ENCODE assay signal across 9 mouse cellular contexts in the genomic region with DNA sequence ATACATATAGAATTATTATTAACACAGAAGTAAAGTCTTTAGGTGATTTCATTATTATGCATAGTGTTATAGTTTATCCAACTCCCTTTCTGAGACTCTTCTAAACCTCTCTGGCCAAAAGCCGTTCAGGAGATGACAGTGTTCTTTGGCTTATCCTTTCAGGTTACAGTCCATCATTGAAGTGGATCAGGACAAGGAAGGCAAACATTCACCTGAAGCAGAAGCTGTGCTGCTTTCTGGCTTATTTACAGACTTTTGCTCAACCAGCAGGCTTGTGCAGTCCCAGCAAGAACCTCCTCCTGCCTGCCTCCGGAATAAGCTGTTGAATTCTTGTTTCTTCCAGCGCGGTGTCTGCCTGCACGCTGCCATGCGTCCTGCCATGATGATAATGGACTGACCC. TPM values are rescaled to one million over a fixed set of nuclear protein-coding genes. Genes with fewer than 3 reads are reported as not detected.
DNase-seq lines count a peak whose midpoint lies in the region; ATAC-seq and TF ChIP-seq lines count a peak whose summit lies in the region.
"Had no signal": no experiment of that assay in that cellular context is flagged by ENCODE, and none has a peak within 500 bp of the region (broad histone marks: within the 10 kb centered on the region; RNA-seq: fewer than 3 reads in every experiment).

A gene (plus strand): TSS at position 301 of the 400 bp plus-strand sequence.

- WGBS in intestine, postnatal 0 days, result 88% methylated on average over 6 of the region's 6 CpGs
- WGBS in midbrain, embryonic 14.5 days, result 90% methylated on average over 6 of the region's 6 CpGs

- H3K27me3 ChIP-seq in testis, adult 2 months (ENCODE audit: control insufficient read depth, insufficient read depth, low read length), result no peaks in the 10 kb centered on the region
- H3K27me3 ChIP-seq in intestine, postnatal 0 days (replicated peaks; ENCODE audit: control insufficient read depth, insufficient read depth, low read length), result no peaks in the 10 kb centered on the region
- H3K27me3 ChIP-seq in midbrain, embryonic 14.5 days (ENCODE audit: control insufficient read depth, insufficient read depth, low read length), result no peaks in the 10 kb centered on the region

- TF ChIP-seq CTCF in testis, adult 2 months (IDR thresholded peaks at IDR 0.05; ENCODE audit: control insufficient read depth, insufficient read depth, insufficient replicate concordance, low read depth, low read length), result no peak
- TF ChIP-seq CTCF in intestine, postnatal 0 days (IDR thresholded peaks at IDR 0.05; ENCODE audit: low read depth), result no peak

- no peak for DNase-seq in adrenal gland, adult 18-20 months (ENCODE audit: low spot score in 2 of 2)
- no peak for DNase-seq in adrenal gland, adult (ENCODE audit: inconsistent age in 2 of 2, low spot score in 1 of 2)
- DNase-seq in testis, postnatal 14 days (ENCODE audit: low spot score), result no peak
- no peak for DNase-seq in midbrain, embryonic 14.5 days
- no peak for DNase-seq in frontal cortex, postnatal 14 days (ENCODE audit: low spot score in 2 of 2)

- no peaks in the 10 kb centered on the region for H3K9me3 ChIP-seq in intestine, postnatal 0 days (ENCODE audit: control insufficient read depth)
- H3K9me3 ChIP-seq in midbrain, embryonic 14.5 days (ENCODE audit: control insufficient read depth, low read length), result no peaks in the 10 kb centered on the region; the same call in 1 of the 2 replicates

- ATAC-seq in intestine, postnatal 0 days, result no peak
- ATAC-seq in midbrain, embryonic 14.5 days (ENCODE audit: low FRiP score, low TSS enrichment), result no peak
- ATAC-seq in inflammation-experienced regulatory T-cells, adult 6 months, result no peak

- H3K27ac ChIP-seq in testis, adult 2 months (ENCODE audit: control insufficient read depth, insufficient read depth, low read depth, low read length), result no peak within 1 kb of the TSS
- no peak within 1 kb of the TSS for H3K27ac ChIP-seq in intestine, postnatal 0 days (ENCODE audit: low read depth, low read length)
- no peak within 1 kb of the TSS for H3K27ac ChIP-seq in midbrain, embryonic 14.5 days (replicated peaks; ENCODE audit: low read depth, low read length)

- no peak for TF ChIP-seq POLR2A in testis, adult 2 months (IDR thresholded peaks at IDR 0.05; ENCODE audit: control insufficient read depth, low read depth, low read length)

- no peak within 1 kb of the TSS for H3K4me3 ChIP-seq in testis, adult 2 months (ENCODE audit: control insufficient read depth, low read depth, low read length)
- H3K4me3 ChIP-seq in intestine, postnatal 0 days (ENCODE audit: low read depth, low read length), result no peak within 1 kb of the TSS
- no peak within 1 kb of the TSS for H3K4me3 ChIP-seq in midbrain, embryonic 14.5 days (replicated peaks; ENCODE audit: low read depth, low read length)
- H3K4me3 ChIP-seq: erythroblast, embryonic 14.5 days had no signal

- H3K9ac ChIP-seq in intestine, postnatal 0 days (ENCODE audit: low read depth, low read length), result no peak within 1 kb of the TSS
- no peak within 1 kb of the TSS for H3K9ac ChIP-seq in midbrain, embryonic 14.5 days (replicated peaks; ENCODE audit: low read length)

- no peak within 1 kb of the TSS for H3K4me2 ChIP-seq in intestine, postnatal 0 days (replicated peaks; ENCODE audit: low read depth)
- no peak within 1 kb of the TSS for H3K4me2 ChIP-seq in midbrain, embryonic 14.5 days (ENCODE audit: low read length)

- peaks cover under 1% of the 10 kb centered on the region for H3K4me1 ChIP-seq in testis, adult 2 months (ENCODE audit: control insufficient read depth, insufficient read depth, low read length)
- no peaks in the 10 kb centered on the region for H3K4me1 ChIP-seq in intestine, postnatal 0 days (replicated peaks; ENCODE audit: control insufficient read depth, insufficient read depth, low read length)
- H3K4me1 ChIP-seq in midbrain, embryonic 14.5 days (ENCODE audit: control insufficient read depth, insufficient read depth, low read length), result no peaks in the 10 kb centered on the region

- no peaks in the 10 kb centered on the region for H3K36me3 ChIP-seq in testis, adult 2 months (ENCODE audit: control insufficient read depth, insufficient read depth, low read length)
- H3K36me3 ChIP-seq in intestine, postnatal 0 days (ENCODE audit: control insufficient read depth, insufficient read depth), result no peaks in the 10 kb centered on the region
- no peaks in the 10 kb centered on the region for H3K36me3 ChIP-seq in midbrain, embryonic 14.5 days (ENCODE audit: control insufficient read depth, insufficient read depth, low read length)

RNA-seq across cellular contexts. Expression of the gene that starts here (rescaled TPM):
- 10 to 100 TPM; 27.2 to 28.8 TPM for total RNA-seq in adrenal gland, adult 18-20 months (2021)
- polyA plus RNA-seq in testis, adult 2 months (2012; rRNA removed), result 58.7 and 59.6 TPM in 2 replicates
- polyA plus RNA-seq in intestine, postnatal 0 days (2015; fragmentation: Nextera tagmentation; extraction: Ambion mirVana), result 28.7 and 29.3 TPM in 2 replicates
- 41.5 and 55.8 TPM in 2 replicates for polyA plus RNA-seq in midbrain, embryonic 14.5 days (2014; fragmentation: Nextera tagmentation; extraction: Ambion mirVana)
- polyA plus RNA-seq in inflammation-experienced regulatory T-cells, adult 6 months (2017; shearing (Covaris generic)), result 1 to 10 TPM; 1.9 to 2.2 (median 2.0) TPM
